Mouse (Mus musculus): ENCODE measurements around the gene Ap5z1.

Gene Ap5z1

DNA sequence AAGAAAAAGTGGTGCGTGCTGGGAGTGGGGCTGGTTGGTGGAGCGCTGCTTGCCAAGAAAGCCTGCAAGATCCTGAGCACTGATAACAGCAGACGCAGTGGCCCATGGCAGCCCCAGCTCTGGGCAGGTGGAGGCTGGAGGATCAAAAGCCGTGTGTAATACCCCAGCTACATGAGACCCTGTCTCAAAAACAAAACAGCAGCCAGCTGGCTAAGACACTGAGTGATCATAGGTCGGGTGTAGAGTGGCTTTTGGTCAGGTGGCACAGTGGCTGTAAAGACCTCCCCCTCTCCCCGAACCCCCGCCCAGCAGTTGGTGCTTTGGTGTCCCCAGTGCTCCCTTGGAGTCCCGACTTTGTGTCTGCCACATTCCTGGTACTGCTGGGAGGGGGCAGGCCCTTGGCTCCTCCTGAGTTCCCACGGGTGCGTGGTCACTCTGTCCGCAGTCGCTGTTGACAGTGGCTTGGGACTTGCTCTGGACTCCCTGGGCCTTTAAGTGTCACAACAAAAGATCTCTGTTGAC lies 23.8 kb upstream of the Ap5z1 start:
- DNase-seq (ENCODE audit: low read depth, low spot score), result no peak

DNA sequence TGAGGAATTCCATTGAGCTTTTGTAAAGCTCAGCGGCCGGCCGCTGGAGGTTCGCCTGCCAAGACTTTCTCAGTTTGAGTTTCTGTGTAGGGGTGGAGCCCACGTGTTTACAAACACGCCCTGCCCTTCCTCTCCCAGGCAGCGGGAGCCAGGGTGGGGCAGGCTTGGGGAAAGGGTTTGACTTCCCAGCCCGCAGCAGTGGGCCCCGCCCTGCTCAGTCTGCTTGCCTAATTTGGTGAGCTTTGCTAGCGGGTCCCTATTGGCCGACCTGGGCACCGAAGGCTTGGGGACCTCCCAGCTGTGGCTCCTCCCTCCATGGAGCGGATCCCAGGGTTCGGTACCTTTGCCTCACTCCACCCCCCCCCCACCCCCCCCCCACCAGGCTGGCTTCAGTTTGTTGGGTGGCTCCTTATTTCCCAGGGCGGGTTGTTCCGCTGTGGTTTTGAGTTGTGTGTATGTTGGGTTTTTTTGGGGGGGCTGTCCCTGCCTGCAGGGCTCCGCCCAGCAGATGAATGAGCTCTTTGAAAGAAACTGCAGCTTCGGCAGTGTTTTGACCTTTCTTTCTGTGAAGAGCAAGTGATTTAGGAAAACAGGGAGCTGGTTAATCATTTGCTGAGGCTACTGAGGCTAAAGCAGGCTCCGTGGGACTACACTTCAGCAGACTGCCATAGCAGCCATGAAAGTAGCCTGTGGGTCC lies 23.1 kb upstream of the Ap5z1 start:
- DNase-seq (ENCODE audit: low read depth, low spot score), result no peak

DNA sequence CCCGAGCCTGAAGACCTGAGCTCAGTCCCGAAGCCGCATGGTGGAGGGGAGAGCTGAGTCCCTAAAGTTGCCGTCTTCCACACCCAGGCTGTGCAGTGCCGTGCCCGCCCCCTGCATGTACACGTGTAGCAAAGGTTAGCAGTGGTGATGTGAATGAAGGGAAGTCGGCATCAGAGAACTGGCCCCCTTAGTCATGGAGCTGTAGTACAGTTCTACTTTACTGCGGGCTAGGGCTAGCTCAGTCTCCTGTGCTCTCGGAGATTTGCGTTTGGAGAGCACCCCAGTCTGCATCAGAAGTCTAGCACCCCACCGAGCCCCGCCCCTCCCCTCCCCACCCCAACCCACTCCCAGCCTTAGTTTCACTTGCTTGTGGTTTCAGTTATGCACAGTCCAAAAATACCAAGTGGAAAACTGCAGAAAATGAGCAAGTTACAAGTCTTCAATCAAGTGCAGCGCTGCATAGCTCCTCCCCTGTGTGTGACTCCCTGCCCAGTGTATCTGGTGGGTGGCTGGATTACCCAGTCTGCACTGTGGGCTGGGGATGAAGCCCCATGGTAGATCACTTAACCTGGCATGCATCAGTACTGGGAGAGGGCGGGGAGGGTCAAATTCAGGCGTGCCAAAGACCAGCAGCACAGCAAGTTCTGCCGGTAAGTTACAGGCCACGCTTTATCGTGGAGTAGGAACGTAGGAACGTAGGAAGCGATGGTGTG lies 22.3 kb upstream of the Ap5z1 start:
- no peak for DNase-seq (ENCODE audit: low read depth, low spot score)

DNA sequence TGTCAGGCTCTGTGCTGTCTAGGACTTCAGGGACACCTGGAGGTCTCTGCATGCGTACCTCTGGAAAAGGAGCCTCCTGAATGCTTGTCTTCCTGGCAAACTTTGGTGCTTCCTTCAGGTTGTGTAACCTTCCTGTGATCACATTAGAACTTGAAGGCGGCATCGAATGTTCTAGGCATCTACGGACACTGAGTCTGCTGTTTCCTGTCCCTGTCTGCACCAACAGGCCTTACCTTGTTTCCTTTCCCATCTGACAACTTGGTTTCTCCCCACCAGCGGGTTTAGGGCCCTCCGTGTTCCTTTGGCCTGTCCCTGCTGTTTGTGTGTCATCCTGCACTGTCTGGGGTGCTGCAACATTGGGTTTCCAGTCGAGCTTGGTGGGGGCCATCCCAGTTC lies 21.7 kb upstream of the Ap5z1 start:
- DNase-seq (ENCODE audit: low read depth, low spot score), result no peak

DNA sequence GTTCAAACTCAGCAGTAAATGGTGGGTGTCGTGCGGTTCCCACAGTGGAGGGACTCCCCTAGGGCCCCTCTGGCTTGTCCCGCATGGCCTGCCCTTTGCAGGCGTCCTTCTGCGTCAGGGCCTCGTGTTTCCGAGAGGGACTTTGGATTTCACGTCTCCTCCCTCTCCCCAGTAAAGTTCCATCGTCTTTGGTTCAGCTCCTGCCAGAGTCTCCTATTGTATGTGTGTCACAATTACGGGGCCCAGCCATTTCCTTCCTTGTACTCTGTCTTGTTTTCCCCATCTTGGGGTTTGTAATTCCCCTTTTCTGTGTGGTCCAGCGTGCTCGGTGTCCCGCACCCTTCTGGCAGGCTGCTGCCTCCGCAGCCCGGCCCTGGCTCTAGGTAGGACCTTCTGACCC lies 20.2 kb upstream of the Ap5z1 start:
- DNase-seq (ENCODE audit: low read depth, low spot score), result no peak

DNA sequence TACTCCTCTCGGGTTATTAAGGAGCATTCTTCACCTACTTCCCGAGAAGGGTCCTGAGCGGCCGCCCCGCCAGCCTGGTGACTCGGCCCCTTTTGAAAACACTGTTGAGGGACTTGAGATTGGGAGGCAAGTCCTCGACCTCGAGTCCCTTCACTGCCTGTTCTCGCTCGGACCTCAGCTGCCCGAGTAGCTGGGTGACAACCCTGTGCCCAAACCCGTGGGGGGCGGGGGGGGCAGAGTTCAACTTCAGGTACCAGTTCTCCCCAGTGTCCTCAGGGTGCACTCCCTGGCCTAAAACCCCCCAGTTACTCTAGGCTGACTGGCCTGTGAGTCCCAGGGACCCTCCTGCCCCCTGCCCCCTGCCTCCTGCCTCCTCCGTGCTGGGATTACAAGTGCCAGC lies 19.8 kb upstream of the Ap5z1 start:
- DNase-seq (ENCODE audit: low read depth, low spot score), result no peak

DNA sequence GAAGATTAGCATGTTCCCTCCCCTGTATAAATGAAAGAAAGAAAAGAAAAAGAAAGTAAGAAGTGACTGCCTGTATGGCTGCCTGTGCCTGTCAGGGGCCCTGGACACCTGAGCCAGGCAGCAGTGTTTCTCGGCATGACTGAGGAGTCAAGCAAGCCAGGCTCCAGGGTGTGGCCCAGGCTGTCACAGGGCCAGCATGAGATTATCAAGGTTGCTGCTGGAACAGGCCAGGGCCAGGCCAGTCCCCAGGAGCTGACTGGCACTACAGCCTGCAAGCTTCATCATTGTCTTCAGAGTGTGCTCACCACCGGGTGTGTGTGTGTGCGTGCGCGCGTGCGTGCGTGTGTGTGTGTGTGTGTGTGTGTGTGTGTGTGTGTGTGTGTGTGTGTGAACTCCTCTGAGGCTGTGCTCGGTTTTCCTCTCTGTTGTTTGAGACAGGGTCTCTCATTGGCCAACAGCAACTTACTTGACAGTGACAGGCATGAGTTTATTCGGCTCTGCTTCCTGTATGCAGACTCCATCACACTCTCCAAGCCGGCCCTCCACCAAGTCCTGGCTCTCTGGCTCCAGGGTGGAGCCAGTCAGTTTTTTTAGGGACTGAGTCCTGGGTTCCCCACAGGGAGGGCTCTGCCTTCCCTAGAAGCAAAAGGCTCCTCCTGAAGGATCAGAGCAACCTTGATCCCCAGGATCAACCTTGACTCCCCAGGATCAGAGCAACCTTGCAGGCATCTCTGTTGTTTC lies 18.8 kb upstream of the Ap5z1 start:
- no peak for DNase-seq (ENCODE audit: low read depth, low spot score)

DNA sequence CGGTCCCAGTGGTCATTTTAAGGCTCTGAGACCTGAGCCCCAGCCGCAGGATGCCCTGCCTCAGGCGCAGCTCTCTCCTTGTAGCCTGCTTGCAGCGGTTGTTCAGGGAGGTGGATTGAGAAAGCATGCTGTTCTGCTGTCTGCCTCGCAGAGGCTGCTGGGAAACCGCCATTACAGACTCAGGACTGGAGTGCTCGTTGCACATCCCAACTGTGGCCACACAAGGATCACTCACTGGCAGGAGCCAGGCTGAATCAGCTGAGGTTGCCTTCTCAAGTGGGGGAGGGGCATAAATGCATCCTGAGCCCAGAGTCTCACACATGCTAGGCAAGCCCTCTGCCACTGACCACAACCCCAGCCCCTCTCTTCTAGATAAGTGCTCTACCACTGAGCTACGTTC lies 18.0 kb upstream of the Ap5z1 start:
- DNase-seq (ENCODE audit: low read depth, low spot score), result no peak

DNA sequence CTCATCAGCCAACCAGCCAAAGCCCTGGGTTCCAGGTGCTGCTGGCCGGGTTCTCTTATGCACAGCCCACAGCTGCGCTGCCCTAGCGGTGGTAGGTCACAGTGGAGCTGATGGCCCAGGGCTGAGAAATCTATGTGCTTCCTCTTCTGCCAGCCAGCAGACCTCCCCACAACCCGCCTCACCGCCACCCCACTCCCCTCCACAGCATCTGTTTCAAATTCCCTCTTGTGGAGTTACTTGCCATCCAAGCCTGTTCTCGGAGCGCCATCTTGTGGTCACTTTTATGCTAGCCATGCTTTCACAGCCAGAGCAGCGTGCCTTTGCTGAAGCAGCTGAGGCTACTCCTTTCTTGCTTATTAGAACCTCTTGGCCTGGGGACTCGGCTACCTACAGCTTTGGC lies 15.7 kb upstream of the Ap5z1 start:
- DNase-seq (ENCODE audit: low read depth, low spot score), result peak; percentile 72

DNA sequence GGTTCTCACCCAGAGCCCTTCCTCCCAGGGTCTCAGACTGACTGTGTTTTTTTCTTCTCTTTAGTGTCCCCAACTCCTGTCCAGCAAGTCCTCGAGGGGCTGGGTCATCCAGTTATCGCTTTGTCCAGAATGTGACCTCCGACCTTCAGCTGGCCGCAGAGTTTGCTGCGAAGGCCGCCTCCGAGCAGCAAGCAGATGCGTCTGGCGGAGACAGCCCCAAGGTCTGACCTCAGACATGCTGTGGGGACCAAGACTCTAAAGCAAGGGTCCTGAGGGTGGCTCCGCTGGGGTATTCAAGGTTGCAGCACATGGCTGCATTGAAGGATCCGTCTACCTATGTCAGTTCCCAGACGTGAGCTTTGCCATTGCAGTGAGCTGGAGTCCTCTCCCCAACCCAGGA lies 15.1 kb upstream of the Ap5z1 start:
- DNase-seq (ENCODE audit: low read depth, low spot score), result no peak

DNA sequence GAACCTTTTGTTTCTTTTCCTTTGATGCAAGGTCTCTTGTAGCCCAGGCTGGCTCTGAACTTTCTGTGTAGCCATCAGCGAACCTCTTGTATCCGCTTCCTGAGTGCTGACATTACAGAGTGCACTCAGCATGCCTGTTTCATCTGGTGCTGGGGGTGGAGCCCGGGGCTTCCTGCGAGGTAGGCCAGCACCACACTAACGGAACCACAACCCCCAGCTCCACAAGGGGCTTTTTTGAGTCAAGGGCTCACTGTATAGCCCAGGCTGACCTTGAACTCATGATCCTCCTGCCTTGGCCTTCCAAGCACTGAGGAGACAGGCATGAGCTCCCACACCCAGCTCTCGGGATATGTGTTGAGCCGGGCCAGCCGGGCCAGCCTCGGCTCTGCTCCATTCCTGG lies 12.9 kb upstream of the Ap5z1 start:
- no peak for DNase-seq (ENCODE audit: low read depth, low spot score)

DNA sequence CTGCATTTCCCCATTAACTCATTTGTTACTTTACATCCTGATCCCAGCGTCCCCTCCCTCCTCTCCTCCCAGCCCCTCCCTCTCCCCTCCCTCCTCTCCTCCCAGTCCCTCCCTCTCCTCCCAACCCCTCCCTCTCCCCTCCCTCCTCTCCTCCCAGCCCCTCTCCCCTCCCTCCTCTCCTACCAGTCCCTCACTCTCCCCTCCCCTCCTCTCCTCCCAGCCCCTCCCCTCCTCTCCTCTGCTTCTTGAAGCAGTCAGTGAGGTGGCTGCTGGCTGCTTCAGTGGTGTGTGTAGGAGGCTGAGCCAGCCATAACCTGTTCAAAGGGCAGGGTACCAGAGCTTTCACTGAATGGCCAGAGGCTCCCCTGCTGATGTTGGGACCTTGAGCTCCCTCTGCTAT lies 12.0 kb upstream of the Ap5z1 start:
- no peak for DNase-seq (ENCODE audit: low read depth, low spot score)

DNA sequence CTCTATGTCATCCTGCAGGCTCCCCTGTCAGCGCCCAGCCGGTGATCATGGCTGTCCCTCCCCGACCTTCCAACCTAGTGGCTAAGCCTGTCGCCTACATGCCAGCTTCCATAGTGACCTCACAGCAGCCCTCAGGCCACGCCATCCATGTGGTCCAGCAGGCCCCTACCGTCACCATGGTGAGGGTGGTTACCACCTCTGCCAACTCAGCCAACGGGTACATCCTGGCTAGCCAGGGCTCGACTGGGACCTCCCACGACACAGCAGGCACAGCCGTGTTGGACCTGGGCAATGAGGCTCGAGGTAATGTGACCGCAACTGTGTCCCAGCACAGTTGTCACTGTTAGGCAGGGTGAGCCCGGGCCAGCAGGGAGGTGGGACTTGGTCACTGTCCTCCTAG lies 10.0 kb upstream of the Ap5z1 start:
- no peak for DNase-seq (ENCODE audit: low read depth, low spot score)

DNA sequence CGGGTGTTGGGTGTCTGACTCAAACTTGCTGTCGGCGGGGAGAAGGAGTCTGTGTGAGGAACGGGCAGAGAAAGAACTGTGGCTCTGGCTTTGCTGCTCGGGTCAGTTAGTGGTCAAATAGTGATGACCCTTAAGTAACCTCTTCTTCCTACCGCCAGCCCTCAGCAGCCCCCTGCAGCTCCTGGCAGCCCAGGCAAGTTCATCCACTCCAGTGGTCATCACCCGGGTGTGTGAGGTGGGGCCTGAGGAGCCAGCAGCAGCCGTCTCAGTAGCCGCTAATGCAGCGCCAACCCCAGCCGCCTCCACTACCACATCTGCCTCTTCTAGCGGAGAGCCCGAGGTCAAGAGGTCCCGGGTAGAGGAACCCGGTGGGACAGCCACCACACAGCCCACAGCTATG lies 7.4 kb upstream of the Ap5z1 start:
- DNase-seq (ENCODE audit: low read depth, low spot score), result no peak

DNA sequence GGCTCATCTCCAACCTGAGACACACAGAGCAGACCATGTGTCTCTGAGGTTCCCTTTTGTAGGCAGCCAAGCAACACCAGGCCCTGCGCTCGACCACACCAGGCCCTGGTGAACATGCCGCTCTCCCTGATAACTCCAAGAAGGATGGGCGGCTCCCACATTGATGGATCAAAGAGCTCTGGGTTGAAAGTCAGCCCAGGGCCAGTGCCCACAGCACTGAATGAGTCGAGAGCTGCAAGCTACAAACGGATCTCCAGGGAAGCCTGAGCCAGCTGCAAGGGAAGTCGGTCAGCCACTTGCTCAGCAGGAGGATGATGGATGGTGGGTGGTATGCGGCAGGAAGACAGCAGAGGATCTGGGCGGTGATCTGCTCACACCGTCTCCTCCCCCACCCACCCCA lies 6.4 kb upstream of the Ap5z1 start:
- no peak for DNase-seq (ENCODE audit: low read depth, low spot score)

DNA sequence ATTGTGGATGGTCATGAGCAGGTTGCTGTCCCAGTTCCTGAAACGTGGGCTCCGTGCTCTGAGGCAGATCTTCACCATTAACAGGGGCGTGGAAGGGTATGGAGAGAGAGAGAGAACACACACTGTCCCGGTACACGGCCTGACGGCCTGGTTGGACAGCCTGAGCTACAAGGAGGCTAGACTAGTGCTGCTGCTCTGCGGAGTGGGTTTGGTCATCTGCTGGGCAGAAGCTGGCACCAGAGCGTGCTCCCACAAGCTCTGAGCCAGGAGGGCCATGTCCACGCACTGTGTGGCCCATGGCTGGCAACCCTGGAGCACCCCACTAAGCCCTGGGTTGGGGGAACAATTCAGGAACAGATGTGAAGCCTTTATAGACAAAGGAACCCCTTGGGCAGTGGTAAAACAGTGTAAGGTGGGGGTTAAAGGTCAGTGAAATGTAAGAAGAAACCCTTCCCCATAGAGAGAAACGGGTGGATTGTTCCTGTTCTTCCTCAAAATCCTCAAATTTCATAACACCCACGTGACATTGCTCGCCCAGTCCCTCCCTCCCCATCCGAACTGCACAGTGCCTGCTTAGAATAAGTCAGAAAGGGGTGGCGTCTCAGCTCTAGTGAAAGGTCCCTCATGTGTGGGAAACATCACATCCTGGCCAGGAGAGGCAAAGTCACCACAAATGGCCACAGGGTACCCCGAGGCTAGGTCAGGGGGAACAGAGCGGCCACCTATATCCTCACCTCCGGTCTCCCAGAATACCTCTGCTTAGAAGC lies 4.8 kb upstream of the Ap5z1 start:
- no peak for DNase-seq (ENCODE audit: low read depth, low spot score)

DNA sequence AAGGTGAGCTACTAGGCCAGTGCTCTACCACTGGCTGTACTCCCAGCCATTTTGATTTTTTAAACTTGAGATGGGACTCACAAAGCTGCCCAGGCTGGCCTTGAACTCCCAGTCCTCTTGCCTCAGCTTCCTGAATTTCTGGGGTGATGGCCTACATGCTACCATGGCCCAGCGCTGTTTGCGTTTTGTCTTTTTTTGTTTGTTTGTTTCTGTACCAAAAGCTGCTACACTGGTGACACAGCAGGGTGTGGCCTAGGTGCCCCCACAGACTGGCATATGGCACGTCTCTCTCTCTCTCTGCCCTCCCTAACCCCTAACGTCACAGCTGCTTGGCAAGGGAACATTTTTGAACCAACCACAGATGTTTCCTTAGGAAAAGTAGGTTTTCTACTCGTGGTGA lies 3.9 kb upstream of the Ap5z1 start:
- no peak for DNase-seq (ENCODE audit: low read depth, low spot score)

DNA sequence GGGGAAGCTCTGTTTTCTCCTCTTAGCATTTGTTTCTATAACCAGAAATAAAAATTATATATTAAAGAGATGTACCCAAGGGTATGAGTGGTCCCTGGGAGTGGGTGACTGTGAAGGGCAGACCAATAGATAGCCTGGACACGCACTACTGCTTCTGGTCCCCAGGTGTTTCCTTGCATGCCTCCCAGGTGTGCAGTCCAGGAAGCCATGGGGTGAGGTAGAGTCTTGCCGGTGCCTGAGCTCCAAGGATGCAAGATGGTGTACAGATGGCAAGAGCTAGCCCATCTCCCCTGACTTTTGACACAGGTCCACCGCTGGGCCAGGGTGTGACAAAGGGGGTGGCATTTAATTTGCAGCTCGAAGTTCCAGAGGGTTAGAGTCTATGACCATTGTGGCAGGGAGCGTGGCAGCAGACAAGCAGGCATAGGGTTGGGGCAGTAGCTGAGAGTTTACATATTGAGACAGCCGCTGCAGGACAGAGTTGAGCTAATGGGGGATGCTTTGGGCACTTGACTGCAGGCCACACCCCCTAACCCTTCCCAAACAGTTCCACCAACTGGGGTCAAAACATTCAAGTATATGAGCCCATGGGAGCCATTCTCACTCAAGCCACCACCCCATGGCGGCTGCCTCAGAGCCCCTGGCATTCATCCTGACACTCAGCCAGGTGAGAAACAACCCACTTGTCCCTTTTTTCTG lies 1.7 kb upstream of the Ap5z1 start:
- no peak for DNase-seq (ENCODE audit: low read depth, low spot score)

DNA sequence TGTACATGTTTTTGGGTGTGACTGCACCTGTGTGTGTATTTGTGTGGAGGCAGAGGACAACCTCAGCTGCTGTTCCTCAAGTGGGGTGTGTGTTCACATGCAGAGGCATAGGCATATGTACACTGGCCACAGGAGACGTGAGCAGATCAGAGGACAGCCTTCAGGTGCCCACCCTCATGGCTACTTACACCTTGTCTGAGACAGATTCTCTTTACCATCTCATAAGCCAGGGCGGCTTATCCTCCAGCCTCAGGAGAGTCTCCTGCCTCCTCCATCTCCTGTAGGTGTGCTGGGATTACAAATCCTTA lies 1.1 kb upstream of the Ap5z1 start:
- no peak for DNase-seq (ENCODE audit: low read depth, low spot score)

DNA sequence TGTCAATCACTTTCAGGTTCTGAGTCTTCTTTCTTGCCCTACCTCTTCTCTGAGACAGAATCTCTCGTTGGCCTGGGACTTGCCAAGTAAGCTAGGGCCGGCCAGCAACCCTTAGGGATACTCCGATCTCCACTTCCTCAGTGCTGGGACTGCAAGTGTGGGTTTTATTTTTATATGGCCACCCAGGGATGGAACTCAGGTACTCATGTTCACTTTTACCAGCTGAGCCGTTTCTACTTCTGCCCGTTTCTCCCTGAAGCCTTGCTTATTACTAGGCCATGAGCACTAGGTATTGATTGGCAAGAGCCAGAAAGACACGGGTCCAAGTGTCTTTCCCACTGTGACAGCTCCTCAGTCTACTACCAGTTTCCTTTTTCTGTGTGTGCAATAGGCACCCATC lies 733 bp upstream of the Ap5z1 start:
- DNase-seq (ENCODE audit: low read depth, low spot score), result no peak

DNA sequence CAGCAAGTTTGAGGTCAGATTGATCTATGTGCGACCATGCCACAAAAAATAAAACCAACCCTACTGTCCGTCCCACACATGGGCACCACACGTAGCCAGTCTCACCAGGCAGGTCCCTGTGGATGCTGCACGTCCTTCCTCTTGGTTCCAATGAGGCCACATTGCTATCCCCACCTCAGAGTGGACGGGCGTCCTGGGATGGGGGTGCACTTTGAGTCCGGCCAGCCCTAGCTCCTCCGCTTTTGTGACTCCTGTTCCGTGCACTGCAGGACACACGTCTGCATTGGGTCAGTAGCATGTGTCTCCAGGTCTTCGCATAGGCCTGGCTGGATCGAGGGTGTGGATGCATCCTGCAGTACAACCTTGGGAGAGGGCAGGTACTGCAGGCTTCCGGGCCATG lies 4.6 kb downstream of the Ap5z1 start:
- no peak for DNase-seq (ENCODE audit: low read depth, low spot score)

DNA sequence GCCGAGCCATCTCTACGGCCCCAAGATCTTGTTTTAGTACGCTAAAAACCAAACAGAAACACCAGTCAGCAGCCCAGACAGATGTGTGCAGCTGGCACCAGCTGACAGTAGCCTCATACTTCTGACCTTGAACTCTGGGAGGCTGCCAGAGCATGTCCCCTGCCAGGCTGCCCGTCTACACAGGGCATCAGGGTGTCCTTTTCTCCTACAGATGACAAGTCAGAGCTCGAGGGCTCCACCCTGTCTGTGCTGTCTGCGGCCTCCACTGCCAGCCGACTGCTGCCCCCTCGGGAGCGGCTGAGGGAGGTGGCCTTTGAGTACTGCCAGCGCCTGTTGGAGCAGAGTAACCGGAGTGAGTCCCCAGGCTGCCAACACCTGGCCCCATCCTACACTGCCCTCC lies 6.1 kb downstream of the Ap5z1 start:
- DNase-seq (ENCODE audit: low read depth, low spot score), result no peak

Measured in brain, embryonic 18.5 days (tissue).